Mouse (Mus musculus): ENCODE measurements around the gene Gab2. TPM values are rescaled to one million over a fixed set of nuclear protein-coding genes. Genes with fewer than 3 reads are reported as not detected.

The Gab2 gene
- polyA plus RNA-seq, 1 experiment: 1.8 TPM

DNA sequence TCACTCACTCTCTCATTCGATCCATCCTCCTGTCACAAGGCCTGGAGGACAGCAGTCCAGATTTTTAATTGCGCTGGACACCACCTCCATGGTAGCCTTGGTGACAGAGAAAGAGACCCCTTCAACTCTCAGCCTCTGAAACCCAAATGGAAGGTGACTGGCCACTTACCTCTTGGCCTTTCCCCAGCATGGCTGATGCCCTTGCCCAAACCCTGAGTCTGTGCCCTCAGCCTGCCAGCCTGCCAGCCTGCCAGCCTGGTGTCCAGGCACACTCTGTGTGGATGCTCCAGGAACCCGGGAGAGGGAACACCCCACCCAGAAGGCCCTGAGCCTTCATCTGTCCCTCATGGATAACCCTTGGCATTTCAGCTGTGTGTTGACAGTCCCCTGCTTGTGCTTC lies 248.3 kb downstream of the Gab2 start:
- no peaks in the 10 kb centered on the region for H3K27me3 ChIP-seq (ENCODE audit: control insufficient read depth, insufficient read depth, insufficient read length)
- no peaks in the 10 kb centered on the region for H3K36me3 ChIP-seq (ENCODE audit: control insufficient read depth, insufficient read depth)
- no peak for TF ChIP-seq MYOD1 (IDR thresholded peaks at IDR 0.05; ENCODE audit: control insufficient read depth, insufficient read length, low read depth)
- no peak for TF ChIP-seq FOSL1 (IDR thresholded peaks at IDR 0.05; ENCODE audit: insufficient read depth, low read length, poor library complexity, severe bottlenecking)
- no peak for TF ChIP-seq CTCF (IDR thresholded peaks at IDR 0.05; ENCODE audit: control insufficient read depth, insufficient read depth, insufficient read length)
- TF ChIP-seq MYOG (IDR thresholded peaks at IDR 0.05; ENCODE audit: control insufficient read depth, extremely low read depth, insufficient read length): no peak
- no peak for TF ChIP-seq USF1 (IDR thresholded peaks at IDR 0.05; ENCODE audit: low read depth)
- no peak for TF ChIP-seq CEBPB (IDR thresholded peaks at IDR 0.05; ENCODE audit: low read depth)
- no peak for TF ChIP-seq MAX (IDR thresholded peaks at IDR 0.05)
- no peaks in the 10 kb centered on the region for H3K79me2 ChIP-seq (ENCODE audit: control insufficient read depth, insufficient read depth)
- H3K4me3 ChIP-seq (ENCODE audit: insufficient read depth, poor library complexity, severe bottlenecking): no peak overlapping the region
- H3ac ChIP-seq (ENCODE audit: control insufficient read depth, insufficient read length, low read depth): no peak overlapping the region
- H3K79me3 ChIP-seq (ENCODE audit: low read depth): no peaks in the 10 kb centered on the region

DNA sequence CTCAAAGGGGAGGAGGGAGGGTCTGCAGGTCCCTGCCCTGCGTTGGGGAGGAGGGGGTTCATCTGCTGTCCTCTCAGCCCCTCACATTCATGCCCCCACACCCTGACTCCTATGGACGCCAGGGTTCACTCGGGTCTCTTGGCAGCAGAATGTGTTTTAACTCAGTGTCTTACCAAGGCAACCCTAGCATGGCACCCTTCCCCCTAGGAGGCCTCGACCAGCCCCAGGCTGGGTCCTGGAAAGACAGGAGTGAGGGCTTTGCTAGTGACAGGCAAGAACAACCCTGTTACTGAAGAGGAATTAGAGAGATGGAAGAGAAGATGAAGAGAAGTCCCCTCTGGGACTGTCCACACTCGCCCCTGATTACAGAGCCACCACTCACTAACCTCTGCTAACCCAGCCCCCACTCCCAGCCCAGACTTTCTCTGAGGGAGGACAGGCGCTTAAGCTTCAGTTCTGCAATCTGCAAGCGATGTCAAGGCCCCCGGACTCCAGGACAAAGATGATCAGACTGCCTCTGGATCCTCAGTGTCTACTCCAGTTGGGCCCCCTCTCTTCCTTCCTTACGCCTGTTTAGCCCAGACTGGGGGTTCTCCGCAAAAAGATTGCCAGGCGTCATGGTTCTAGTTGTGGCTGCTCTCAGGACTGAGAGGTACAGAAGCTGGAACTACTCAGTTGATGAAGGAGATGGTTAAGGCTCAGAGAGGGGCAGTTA lies 249.7 kb downstream of the Gab2 start:
- Histone ChIP-seq H3K27me3 (ENCODE audit: control insufficient read depth, insufficient read depth, insufficient read length) (no peaks in the 10 kb centered on the region), H3ac (ENCODE audit: control insufficient read depth, insufficient read length, low read depth) (peak overlapping the region; percentile 79), H3K79me3 (ENCODE audit: low read depth) (no peaks in the 10 kb centered on the region), H3K4me3 (ENCODE audit: insufficient read depth, poor library complexity, severe bottlenecking) (peak overlapping the region; percentile 49), H3K36me3 (ENCODE audit: control insufficient read depth, insufficient read depth) (no peaks in the 10 kb centered on the region), H3K79me2 (ENCODE audit: control insufficient read depth, insufficient read depth) (no peaks in the 10 kb centered on the region)
- no peak for TF ChIP-seq CEBPB (IDR thresholded peaks at IDR 0.05; ENCODE audit: low read depth)
- no peak for TF ChIP-seq FOSL1 (IDR thresholded peaks at IDR 0.05; ENCODE audit: insufficient read depth, low read length, poor library complexity, severe bottlenecking)

DNA sequence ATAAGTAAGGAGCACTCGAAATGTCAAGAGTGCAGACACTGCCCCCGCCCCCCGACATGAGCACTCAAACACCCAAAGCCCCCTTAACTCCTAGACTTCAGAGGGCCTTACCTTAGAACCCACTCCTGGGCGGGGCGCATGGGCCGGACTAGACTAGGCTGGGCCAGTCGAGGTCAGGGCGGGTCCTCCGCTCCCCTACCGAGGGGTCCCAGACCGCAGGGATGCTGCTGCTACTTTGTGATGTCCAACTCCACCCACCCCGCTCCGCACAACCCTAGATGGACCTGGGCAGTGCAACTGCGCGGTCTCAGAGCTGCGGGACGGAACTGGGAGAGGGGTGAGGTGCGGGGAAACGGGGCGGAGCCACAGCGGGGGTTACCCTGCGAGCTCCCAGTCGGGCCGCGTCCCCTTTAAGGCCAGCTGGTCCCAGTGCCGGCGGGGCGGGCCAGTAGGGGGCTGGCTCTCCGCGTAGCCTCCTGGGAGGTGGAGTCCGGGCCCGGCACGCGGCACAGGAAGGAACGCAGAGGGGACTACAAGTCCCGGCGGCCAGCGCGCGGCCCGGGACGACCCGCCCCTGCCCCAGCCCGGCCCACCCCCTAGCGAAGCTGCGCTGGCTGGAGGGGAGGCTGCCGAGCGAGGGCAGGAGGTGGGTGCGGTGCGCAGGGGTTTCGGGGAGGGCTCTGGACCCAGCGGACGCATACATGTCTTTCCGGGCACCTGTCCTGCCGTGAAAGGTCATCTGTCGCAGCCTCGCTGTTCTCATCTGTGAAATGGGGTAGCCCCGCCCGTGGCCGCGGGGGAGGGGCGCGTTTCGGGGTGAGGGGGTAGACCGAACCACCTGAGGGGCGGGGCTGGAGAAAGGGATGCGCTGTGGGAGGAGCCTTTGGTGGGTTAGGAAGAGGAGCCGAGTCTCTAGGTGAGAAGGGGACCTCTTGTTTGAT lies 250.6 kb downstream of the Gab2 start, which contains the start of the genes Usp35 and Kctd21:
Gene Usp35, minus strand, starts transcription at position 295 of the 941 bp plus-strand sequence.
Gene Kctd21, plus strand, starts transcription at position 602 of the 941 bp plus-strand sequence.
- TF ChIP-seq CEBPB (IDR thresholded peaks at IDR 0.05; ENCODE audit: low read depth): no peak
- TF ChIP-seq MAX (IDR thresholded peaks at IDR 0.05): no peak
- no peak for TF ChIP-seq CTCF (IDR thresholded peaks at IDR 0.05; ENCODE audit: control insufficient read depth, insufficient read depth, insufficient read length)
- TF ChIP-seq MYOG (IDR thresholded peaks at IDR 0.05; ENCODE audit: control insufficient read depth, extremely low read depth, insufficient read length): no peak
- TF ChIP-seq USF1 (IDR thresholded peaks at IDR 0.05; ENCODE audit: low read depth): no peak
- TF ChIP-seq MYOD1 (IDR thresholded peaks at IDR 0.05; ENCODE audit: control insufficient read depth, insufficient read length, low read depth): no peak
- no peak for TF ChIP-seq FOSL1 (IDR thresholded peaks at IDR 0.05; ENCODE audit: insufficient read depth, low read length, poor library complexity, severe bottlenecking)
- no peaks in the 10 kb centered on the region for H3K27me3 ChIP-seq (ENCODE audit: control insufficient read depth, insufficient read depth, insufficient read length)
- H3K4me3 ChIP-seq (ENCODE audit: insufficient read depth, poor library complexity, severe bottlenecking): peak within 1 kb of the TSS; percentile 49
- H3K79me2 ChIP-seq (ENCODE audit: control insufficient read depth, insufficient read depth): no peaks in the 10 kb centered on the region
- H3K36me3 ChIP-seq (ENCODE audit: control insufficient read depth, insufficient read depth): no peaks in the 10 kb centered on the region
- no peaks in the 10 kb centered on the region for H3K79me3 ChIP-seq (ENCODE audit: low read depth)
- peak within 1 kb of the TSS; percentile 79 for H3ac ChIP-seq (ENCODE audit: control insufficient read depth, insufficient read length, low read depth)

DNA sequence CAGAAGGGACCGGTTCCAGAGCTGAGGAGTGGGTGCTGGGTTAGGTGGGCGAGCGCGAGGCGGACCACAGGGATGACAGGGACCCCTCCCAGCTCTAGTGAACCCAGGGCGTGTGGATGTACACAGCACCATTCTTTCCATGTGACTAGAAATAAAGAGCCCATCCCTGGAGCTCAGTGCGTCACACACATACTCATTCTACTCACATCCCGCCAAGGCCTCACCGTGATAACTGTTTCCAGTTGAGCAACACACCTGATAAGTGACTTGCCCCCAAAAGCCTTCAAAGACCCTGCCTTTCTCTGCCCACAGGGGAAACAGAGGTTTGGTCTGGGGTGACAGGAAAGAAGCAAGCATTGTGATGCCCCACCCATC lies 251.3 kb downstream of the Gab2 start:
- Histone ChIP-seq H3ac (ENCODE audit: control insufficient read depth, insufficient read length, low read depth) (peak overlapping the region; percentile 64), H3K79me3 (ENCODE audit: low read depth) (no peaks in the 10 kb centered on the region), H3K36me3 (ENCODE audit: control insufficient read depth, insufficient read depth) (no peaks in the 10 kb centered on the region), H3K27me3 (ENCODE audit: control insufficient read depth, insufficient read depth, insufficient read length) (no peaks in the 10 kb centered on the region), H3K4me3 (ENCODE audit: insufficient read depth, poor library complexity, severe bottlenecking) (peak overlapping the region; percentile 49), H3K79me2 (ENCODE audit: control insufficient read depth, insufficient read depth) (no peaks in the 10 kb centered on the region)
- no peak for TF ChIP-seq USF1 (IDR thresholded peaks at IDR 0.05; ENCODE audit: low read depth)
- TF ChIP-seq MAX (IDR thresholded peaks at IDR 0.05): no peak
- no peak for TF ChIP-seq CEBPB (IDR thresholded peaks at IDR 0.05; ENCODE audit: low read depth)
- TF ChIP-seq MYOD1 (IDR thresholded peaks at IDR 0.05; ENCODE audit: control insufficient read depth, insufficient read length, low read depth): no peak
- TF ChIP-seq CTCF (IDR thresholded peaks at IDR 0.05; ENCODE audit: control insufficient read depth, insufficient read depth, insufficient read length): no peak
- TF ChIP-seq FOSL1 (IDR thresholded peaks at IDR 0.05; ENCODE audit: insufficient read depth, low read length, poor library complexity, severe bottlenecking): no peak
- no peak for TF ChIP-seq MYOG (IDR thresholded peaks at IDR 0.05; ENCODE audit: control insufficient read depth, extremely low read depth, insufficient read length)

DNA sequence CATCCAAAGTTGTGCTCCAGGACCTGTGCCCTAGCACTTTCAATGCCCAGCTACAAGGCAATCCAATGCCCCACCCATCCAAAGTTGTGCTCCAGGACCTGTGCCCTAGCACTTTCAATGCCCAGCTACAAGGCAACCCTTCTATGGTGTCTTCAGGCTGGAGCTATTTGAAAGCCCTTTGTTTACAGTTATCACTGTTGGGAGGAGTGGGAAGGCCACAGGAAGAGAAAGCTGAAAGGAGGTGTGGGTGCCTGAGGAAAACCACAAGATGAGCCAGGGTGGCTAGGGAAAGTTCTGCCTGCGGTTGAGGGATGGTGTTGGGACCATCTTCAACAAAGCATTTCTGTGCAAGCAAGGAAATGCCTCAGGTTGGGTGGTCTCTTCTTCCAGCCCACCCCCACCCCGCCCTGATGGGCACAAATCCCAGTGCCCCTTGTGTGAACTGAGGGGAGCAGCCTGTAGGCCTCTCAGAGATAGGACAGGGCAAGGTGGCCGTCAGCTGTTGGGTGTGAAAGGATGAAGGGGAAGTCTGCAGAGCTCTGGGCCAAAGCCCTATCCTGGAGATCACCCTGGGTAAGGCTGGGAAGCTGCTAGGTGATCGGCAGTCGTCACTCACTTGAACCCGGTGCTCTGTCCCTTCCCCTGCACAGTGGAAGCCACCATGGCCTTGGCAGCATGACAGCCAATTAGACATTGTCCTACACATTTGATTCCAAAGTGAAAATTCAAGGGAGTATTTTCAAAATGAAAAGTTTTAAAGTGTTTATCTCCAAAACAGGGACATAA lies 251.9 kb downstream of the Gab2 start:
- Histone ChIP-seq H3ac (ENCODE audit: control insufficient read depth, insufficient read length, low read depth) (no peak overlapping the region), H3K79me3 (ENCODE audit: low read depth) (no peaks in the 10 kb centered on the region), H3K27me3 (ENCODE audit: control insufficient read depth, insufficient read depth, insufficient read length) (no peaks in the 10 kb centered on the region), H3K4me3 (ENCODE audit: insufficient read depth, poor library complexity, severe bottlenecking) (peak overlapping the region; percentile 49), H3K79me2 (ENCODE audit: control insufficient read depth, insufficient read depth) (no peaks in the 10 kb centered on the region), H3K36me3 (ENCODE audit: control insufficient read depth, insufficient read depth) (no peaks in the 10 kb centered on the region)
- TF ChIP-seq CTCF (IDR thresholded peaks at IDR 0.05; ENCODE audit: control insufficient read depth, insufficient read depth, insufficient read length) (no peak), USF1 (IDR thresholded peaks at IDR 0.05; ENCODE audit: low read depth) (no peak), CEBPB (IDR thresholded peaks at IDR 0.05; ENCODE audit: low read depth) (no peak), FOSL1 (IDR thresholded peaks at IDR 0.05; ENCODE audit: insufficient read depth, low read length, poor library complexity, severe bottlenecking) (no peak), MAX (IDR thresholded peaks at IDR 0.05) (no peak), MYOG (IDR thresholded peaks at IDR 0.05; ENCODE audit: control insufficient read depth, extremely low read depth, insufficient read length) (no peak), MYOD1 (IDR thresholded peaks at IDR 0.05; ENCODE audit: control insufficient read depth, insufficient read length, low read depth) (no peak)

Measured in C2C12 (cell line).